Mouse (Mus musculus) activated CD4-positive, CD25-positive, alpha-beta regulatory T cell, adult 4 months (primary cell): ENCODE measurements around the gene Endov. TPM values are rescaled to one million over a fixed set of nuclear protein-coding genes. Genes with fewer than 3 reads are reported as not detected.

Experiments
- ATAC-seq: one replicate; pipeline ENCODE4 v1.8.0; 2017
- polyA plus RNA-seq, 2 experiments: library from polyadenylated mRNA; unstranded; fragments of 100-300 nt; shearing (Covaris generic); gene quantifications; one replicate each; pipeline ENCODE4 v1.2.1; 2017

Endov gene
- polyA plus RNA-seq, 2 experiments from 2014 or later, result 11.9 to 15.2 TPM

DNA sequence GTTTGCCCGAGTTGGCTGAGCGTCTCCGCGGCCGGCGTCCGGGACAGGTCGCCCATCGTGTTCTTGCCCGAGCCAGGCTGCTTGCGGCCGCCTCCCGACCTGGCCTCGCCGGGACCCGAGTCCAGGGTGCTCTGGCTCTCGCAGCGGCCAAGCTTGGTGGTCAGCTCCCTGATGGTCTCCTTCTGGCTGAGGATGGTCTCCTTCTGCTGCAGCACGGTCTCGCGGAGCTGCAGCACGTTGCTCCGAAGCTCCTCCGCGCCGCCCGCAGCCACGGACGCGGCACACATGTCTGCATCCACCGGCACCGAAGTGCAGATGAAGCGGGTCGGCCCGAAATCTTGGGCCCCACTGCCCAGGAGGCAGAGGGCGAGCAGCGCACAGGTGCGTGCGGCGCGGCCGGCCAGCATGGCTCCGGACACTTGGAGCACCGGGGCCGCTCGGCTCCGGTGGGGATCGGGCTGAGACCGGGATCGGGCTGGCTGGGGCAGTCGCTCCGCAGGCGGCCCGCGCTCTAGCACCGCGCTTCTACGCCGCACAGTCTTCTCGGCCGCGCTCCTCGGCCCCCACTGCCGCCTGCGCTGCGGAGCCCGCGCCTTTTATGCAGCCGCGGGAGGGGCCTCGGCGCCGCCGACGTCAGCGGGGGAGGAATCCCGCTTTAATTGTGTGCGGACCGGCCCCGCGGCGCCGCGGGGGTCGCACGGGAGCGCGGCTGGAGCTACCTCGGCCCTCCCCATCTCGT is 56.2 kb downstream of the Endov start, which contains the start of gene Nptx1:
Gene Nptx1, minus strand, starts transcription at position 571 of the 739 bp plus-strand sequence.
- ATAC-seq, result no peak

DNA sequence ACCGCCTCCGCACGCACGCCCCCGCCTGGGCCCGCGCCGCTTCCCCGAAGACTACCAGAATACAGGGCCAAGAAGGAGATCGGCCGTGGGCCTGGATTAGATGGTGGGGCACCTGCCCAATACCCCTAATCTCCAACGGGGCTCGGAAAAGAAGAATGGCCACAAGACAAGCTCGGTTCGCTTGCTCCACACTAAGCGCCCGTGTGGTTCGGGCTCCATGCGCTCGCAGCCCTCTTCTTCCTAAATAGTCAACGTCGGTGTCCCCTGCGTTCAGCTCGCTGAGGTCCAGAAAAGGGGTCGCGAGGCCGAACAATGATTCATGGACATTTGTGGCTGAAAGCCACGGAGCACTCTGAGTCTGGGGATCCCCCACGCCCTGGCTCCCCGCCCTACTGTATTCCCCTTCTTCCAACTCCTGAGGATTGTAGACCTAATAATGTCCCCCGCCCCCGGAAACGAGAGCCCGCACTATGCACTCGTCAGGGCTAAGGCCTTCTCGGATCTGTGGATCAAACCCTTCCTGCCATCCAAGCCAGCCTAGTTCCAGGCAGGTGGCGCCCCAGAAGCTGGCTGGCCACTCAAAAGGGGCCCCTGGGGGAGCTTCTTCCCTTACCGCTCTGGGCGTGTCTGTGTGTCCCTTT is 56.9 kb downstream of the Endov start:
- ATAC-seq, result no peak

DNA sequence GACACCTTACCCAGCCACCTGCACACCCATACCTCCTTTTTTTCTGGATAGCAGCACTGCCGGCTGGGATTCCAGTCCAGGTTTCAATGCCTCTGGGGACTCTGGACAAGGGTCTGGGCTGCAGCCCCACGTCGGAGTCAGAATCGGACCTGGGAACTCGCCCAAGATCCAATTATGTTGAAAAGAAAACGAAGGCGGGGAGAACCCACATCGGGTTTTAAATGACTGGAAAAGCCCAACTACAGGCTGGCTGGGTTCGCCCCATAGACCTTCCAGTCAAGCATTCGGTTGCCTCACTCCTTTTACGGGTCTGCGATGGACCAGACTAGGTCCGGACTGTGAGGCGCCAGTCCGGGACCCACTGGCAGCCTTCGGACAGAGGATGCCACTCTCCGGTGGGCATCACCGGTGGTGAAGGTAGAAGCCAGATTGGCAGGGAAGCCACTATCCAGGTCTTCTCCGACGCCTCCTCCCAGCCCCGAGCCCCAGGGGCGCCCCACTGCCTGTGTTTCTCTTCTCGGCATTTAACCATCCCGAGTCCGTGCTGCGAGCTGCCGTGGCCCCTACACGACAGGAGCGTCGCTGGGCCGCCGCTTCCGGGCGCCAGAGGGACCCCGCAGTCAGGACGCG is 57.7 kb downstream of the Endov start:
- ATAC-seq, result no peak

DNA sequence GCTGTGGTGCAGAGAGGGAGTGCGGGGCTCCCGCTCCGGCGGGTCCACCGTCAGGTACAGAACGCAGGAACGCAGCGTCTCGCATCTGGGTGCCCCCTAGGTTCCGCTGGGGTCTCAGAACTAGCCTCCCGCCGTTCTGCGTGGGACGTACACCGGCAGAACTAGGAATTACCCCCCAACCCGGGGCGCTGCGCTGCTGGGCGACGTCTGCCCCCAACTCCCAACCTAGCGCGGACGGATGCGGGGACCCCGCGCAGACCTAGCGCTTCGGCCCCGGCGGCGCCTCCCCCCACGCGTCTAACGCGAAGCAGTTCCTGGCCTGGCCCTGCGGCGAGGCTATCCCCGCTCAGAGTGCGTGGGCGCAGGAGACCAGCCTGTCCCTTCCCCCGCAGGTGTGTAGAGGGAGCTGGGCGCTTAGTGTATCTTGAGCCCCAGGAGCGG is 58.2 kb downstream of the Endov start:
- ATAC-seq, result no peak

DNA sequence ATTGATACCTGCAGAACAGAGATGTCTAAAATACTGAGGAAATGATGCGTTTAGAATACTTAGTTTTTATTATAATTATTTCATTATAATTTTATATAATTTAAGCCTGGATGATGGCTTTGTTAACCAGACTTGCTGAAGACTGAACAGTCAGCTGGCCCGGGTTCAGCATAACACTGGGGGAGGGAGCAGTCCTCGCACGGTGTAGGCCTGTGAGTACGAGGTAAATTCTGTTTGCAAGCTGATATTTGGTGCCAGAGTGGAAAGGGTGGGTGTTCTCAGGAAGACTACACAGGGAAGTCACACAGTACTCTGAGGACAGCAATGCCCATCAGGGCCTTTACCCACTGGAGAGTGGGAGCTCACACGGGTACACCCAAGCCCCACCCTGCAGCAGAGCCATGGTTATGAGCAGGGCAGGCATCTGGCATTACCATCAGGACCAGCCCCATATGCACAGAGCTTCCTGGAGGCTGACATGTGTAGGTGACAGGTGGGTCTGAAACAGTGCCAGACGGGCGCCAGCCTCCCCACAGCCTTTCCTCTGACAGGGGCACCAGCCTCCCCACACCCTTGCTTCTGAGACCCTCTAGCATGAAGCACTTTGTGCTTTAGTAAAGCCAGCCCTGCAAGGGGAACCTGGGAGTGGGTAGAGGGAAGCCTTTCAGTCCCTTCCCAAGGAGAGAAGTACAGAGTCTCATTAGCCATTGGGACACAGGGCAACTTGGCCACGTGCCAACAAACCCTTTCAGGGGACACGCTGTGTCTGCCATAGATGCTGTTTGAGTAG is 59.6 kb downstream of the Endov start:
- no peak for ATAC-seq

DNA sequence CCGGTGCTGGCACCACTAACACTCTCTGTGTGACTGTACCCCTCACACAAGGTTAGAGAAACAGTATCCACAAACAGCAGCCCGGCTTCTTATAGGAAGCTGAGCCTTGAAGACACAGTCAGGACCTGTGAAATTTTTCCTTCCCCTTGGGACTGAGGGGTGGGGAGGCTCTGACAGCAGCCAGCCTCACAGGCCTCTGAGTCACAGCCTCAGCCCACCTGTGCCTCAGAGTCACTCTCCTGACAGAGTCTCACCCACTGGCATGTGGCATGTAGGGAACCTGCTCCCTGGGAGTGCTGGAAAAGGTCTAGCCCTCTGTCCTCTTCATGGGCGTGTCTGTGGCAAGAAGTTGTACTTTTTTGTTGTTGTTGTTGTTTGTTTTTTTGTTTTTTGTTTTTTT is 60.3 kb downstream of the Endov start:
- no peak for ATAC-seq

DNA sequence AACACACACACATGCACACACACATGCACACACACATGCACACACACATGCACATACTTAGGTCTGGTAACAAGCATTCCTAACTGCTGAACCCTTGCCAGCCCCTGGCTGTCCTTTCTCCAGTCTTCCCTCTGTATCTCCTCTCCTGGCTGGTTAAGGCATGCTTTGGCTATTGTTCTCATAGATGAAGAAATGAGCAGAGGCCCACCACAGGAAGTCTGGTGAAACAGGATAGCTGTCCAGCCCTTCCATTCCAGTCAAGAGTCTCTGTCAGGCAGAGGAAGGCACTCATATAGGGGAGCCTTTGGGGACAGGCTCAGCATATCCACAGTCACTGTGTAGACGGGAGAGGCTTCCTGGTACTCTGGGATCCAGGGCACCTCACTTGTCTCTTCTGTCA is 61.2 kb downstream of the Endov start:
- no peak for ATAC-seq

DNA sequence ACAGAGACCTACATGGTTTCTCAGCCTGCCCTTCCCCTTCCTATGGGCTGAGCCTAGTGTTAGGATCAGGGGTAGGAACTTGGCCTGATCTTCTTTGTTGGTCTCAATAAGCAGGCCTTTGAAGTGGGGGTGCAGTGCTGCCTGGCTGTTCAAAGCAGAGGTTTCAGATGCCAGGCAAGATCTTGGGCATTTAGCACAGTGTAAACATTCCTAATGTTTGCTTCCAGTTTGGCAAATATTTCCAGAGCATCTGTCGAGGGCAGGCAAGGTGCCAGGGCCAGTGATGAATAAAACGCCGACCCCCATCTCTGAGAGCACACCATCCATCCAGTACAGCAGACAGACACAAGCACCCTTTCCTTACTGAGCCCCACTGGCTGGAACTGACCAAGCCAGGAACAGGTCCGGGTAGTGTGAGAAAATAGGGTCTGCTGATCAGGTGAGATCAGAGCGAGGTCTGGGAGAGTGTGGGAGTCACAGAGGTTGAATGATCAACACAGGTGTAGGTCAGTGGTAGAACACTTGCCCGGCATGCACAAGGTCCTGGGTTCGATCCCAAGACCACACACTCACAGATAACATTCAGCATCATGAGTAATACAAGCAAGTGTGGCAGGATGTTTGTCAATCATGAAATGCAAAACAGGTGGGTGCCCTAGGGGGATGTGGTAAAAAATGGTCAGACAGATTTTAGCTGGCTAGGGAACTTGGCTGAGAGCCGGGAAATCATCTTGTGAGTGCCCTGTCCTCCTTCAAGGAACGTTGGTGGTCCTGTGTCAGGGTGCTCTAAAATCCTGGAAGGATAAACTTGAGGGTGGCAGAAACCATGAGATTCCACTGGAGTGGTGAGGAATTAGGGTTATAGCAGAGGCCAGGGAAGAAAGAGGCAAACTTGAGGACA is 62.0 kb downstream of the Endov start:
- no peak for ATAC-seq

DNA sequence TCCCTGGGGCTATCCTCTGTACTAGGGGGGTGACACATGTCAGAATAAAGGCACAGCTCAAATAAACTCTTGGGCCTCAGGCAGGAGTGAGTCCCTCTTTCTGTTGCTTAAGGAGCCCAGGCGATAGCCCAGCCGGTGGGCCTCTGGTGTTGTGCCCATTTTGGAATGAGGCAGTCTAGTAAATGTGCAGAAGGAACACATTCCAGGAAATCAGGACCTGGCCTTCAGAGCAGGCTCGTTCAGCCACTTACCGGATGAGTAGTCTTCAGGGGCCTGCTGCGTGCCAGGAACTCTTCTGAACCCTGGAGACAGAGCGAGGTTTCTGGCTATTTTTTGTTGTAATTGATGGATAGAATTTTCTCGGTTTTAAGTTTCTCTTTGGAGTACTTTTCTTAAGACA is 63.6 kb downstream of the Endov start:
- no peak for ATAC-seq

DNA sequence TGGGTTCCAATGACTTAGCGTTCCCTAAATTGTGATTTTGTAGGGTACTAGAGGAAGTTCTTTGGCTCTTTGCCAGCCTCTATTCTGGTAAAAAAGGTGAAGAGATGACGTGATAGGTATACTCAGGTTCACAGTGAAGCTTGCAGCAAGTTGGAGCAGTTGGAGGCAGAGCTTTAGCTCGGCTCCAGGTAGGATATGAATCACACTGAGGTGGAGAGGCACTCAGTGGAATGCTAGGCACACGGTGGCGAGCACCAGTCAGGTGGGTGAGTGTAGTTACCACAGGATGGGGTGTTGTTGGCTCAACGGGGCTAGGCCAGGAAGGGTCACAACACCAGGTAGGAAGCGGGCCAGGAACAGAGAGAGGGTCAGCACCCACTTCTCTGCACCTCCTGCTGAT is 64.0 kb downstream of the Endov start:
- no peak for ATAC-seq

DNA sequence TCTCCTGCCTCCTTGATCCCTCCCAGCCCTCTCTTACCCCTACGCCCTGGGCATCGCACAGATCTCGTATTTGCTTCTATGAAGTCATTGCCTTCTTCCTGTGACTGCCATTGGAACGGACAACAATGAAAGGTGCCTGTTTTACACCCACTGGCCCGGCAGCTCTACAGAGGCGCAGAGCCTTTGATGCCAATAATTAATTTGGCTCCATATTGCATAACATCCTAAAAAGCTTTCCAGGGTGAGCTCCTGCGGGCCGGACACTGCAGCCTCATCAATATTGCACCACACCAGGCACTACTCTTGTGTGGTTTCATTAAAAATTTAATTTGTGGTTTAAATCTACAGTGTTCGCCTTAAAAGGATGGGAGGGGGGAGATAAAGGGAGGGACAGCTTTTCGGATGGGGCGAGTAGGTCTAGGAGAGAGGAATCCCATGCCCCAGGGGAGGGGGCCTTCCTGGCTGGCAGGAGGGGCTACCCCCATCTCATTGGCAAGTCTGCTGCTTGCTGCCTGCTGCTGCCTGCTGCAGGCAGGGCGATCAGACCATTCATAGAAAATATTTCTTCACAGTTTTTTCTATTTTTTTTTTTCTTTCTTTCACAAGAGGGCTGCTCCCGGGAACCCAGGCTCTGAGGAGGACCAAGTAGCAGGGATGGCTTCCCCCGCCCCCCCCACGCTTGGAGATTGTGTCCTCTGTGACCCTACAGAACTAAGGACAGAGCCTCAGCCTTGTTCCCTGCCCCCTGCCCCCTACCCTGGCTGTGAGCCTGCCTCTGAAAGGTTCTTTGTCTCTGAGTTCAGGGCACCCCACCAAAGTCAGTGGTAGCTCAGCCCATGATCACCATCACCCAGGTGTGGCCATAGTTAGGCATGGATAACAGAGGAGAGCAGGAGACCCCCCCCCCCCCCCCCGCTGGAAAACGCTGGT is 67.1 kb downstream of the Endov start:
- ATAC-seq, result no peak

DNA sequence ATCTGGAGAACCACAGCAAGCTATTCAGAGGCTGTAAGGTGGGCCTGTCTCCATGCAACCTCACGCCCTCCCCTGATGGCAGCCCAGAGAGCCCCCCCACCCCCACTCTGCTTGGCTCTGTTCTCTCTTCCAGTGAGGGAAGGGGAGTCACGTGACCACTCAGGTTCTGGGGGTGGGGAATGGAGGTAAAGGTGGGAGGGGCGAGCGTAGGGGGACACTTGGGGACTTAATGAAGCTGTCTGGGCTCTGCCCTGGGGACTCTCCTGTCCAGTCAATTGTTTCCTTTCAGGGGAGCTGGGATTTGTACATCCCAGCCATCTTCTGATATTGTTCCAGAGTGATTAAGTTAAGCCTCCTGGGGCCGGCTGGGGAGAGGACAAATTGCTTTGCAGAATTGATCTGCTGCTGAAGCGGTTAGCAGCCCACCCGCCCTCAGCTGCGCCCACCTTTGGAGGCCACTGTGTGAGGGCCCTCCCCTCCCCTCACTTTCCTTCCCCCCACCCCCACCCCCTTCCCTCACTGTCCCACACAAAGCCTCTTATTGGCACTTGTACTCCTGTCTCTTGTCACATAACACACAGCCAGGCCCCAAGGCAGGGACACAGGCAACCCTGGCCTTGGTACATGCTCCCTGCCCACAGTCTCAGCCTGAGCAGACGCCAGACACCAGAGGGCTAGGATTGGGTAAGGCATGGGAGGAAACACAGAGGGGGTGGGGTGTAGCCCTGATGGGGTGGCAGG is 67.9 kb downstream of the Endov start:
- ATAC-seq, result no peak

Other genes with a start within 250 kb of the Endov start
- 10 to 100 TPM in 1 of 2 experiments, 1 to 10 TPM in 1; 5.9 to 11.6 TPM for gene Gaa, start 223.5 kb upstream of the Endov start, polyA plus RNA-seq
- 100 to 1,000 TPM; 170 to 190 TPM for gene Eif4a3, start 191.3 kb upstream of the Endov start, polyA plus RNA-seq
- under 1 TPM in 1 of 2 experiments, not detected in 1; 0.25 TPM for gene Card14, start 183.6 kb upstream of the Endov start, polyA plus RNA-seq
- 10 to 100 TPM in 1 of 2 experiments, 1 to 10 TPM in 1; 7.4 to 13.7 TPM for gene Sgsh, start 135.8 kb upstream of the Endov start, polyA plus RNA-seq
- gene Slc26a11, start 135.8 kb upstream of the Endov start, polyA plus RNA-seq, result 10 to 100 TPM in 1 of 2 experiments, 1 to 10 TPM in 1; 8.5 to 17.3 TPM
- 10 to 100 TPM; 43.2 to 52.8 TPM for gene Rnf213, start 98.2 kb upstream of the Endov start, polyA plus RNA-seq
- gene Nptx1, start 56.4 kb downstream of the Endov start, polyA plus RNA-seq, result not detected
- gene Rptor, start 111.6 kb downstream of the Endov start, polyA plus RNA-seq, result 1 to 10 TPM; 6.1 to 6.6 TPM